Mouse (Mus musculus): Measurements from ENCODE around the gene Lmln.

The Lmln gene

GRCm38 (mm10) chr16:33061400-33061799 lies 921 bp upstream of the Lmln start:
- H3K4me1 ChIP-seq (replicated peaks; ENCODE audit: low read depth, low read length) = peaks cover 56% of the 10 kb centered on the region
- no peak for TF ChIP-seq NANOG (IDR thresholded peaks at IDR 0.05; ENCODE audit: borderline replicate concordance, low read length)
- TF ChIP-seq CTCF (conservative IDR thresholded peaks at IDR 0.05; ENCODE audit: low read length) = no peak
- peak overlapping the region; percentile 90 for H3K4me3 ChIP-seq (replicated peaks; ENCODE audit: low read length)
- peaks cover 8% of the 10 kb centered on the region for H3K27me3 ChIP-seq (ENCODE audit: insufficient read depth, low read length)
- peaks cover 51% of the 10 kb centered on the region for H3K36me3 ChIP-seq (ENCODE audit: insufficient read depth, low read length)
- no peaks in the 10 kb centered on the region for H3K9me3 ChIP-seq (ENCODE audit: low read length)

- Histone ChIP-seq H3K4me1 (replicated peaks; ENCODE audit: low read depth, low read length) (peaks cover 56% of the 10 kb centered on the region), H3K9me3 (ENCODE audit: low read length) (no peaks in the 10 kb centered on the region)
Observed at GRCm38 (mm10) chr16:33062682-33063131, 386 bp downstream of the Lmln start.

GRCm38 (mm10) chr16:33063267-33063666 lies 946 bp downstream of the Lmln start:
- Histone ChIP-seq H3K4me3 (replicated peaks; ENCODE audit: low read length) (peak overlapping the region; percentile 90), H3K9me3 (ENCODE audit: low read length) (no peaks in the 10 kb centered on the region), H3K27me3 (ENCODE audit: insufficient read depth, low read length) (peaks cover 8% of the 10 kb centered on the region), H3K4me1 (replicated peaks; ENCODE audit: low read depth, low read length) (peaks cover 53% of the 10 kb centered on the region), H3K36me3 (ENCODE audit: insufficient read depth, low read length) (peaks cover 52% of the 10 kb centered on the region)
- TF ChIP-seq CTCF (conservative IDR thresholded peaks at IDR 0.05; ENCODE audit: low read length) (no peak), NANOG (IDR thresholded peaks at IDR 0.05; ENCODE audit: borderline replicate concordance, low read length) (no peak), POU5F1 (IDR thresholded peaks at IDR 0.05; ENCODE audit: borderline replicate concordance, low read length) (no peak)

More at GRCm38 (mm10) chr16:33062682-33063131, 386 bp downstream of the Lmln start:
- H3K36me3 ChIP-seq (ENCODE audit: insufficient read depth, low read length) = peaks cover 52% of the 10 kb centered on the region
- peak overlapping the region; percentile 90 for H3K4me3 ChIP-seq (replicated peaks; ENCODE audit: low read length)
- no peak for TF ChIP-seq POU5F1 (IDR thresholded peaks at IDR 0.05; ENCODE audit: borderline replicate concordance, low read length)
- peaks cover 8% of the 10 kb centered on the region for H3K27me3 ChIP-seq (ENCODE audit: insufficient read depth, low read length)

GRCm38 (mm10) chr16:33064636-33065035 lies 2.3 kb downstream of the Lmln start:
- peaks cover 40% of the 10 kb centered on the region for H3K4me1 ChIP-seq (replicated peaks; ENCODE audit: low read depth, low read length)
- H3K27me3 ChIP-seq (ENCODE audit: insufficient read depth, low read length) = peaks cover 8% of the 10 kb centered on the region
- H3K9me3 ChIP-seq (ENCODE audit: low read length) = no peaks in the 10 kb centered on the region
- peaks cover 44% of the 10 kb centered on the region for H3K36me3 ChIP-seq (ENCODE audit: insufficient read depth, low read length)
- H3K4me3 ChIP-seq (replicated peaks; ENCODE audit: low read length) = no peak overlapping the region
- no peak for TF ChIP-seq NANOG (IDR thresholded peaks at IDR 0.05; ENCODE audit: borderline replicate concordance, low read length)
- TF ChIP-seq CTCF (conservative IDR thresholded peaks at IDR 0.05; ENCODE audit: low read length) = no peak
- no peak for TF ChIP-seq POU5F1 (IDR thresholded peaks at IDR 0.05; ENCODE audit: borderline replicate concordance, low read length)

- peaks cover 54% of the 10 kb centered on the region for H3K36me3 ChIP-seq (ENCODE audit: insufficient read depth, low read length)
- no peak overlapping the region for H3K4me3 ChIP-seq (replicated peaks; ENCODE audit: low read length)
- no peaks in the 10 kb centered on the region for H3K9me3 ChIP-seq (ENCODE audit: low read length)
- TF ChIP-seq CTCF (conservative IDR thresholded peaks at IDR 0.05; ENCODE audit: low read length) (no peak), POU5F1 (IDR thresholded peaks at IDR 0.05; ENCODE audit: borderline replicate concordance, low read length) (no peak), NANOG (IDR thresholded peaks at IDR 0.05; ENCODE audit: borderline replicate concordance, low read length) (no peak)
- no peaks in the 10 kb centered on the region for H3K27me3 ChIP-seq (ENCODE audit: insufficient read depth, low read length)
- H3K4me1 ChIP-seq (replicated peaks; ENCODE audit: low read depth, low read length) = peaks cover 18% of the 10 kb centered on the region
Observed at GRCm38 (mm10) chr16:33070928-33071327, 8.6 kb downstream of the Lmln start.

- Histone ChIP-seq H3K4me1 (replicated peaks; ENCODE audit: low read depth, low read length) (peaks cover 21% of the 10 kb centered on the region), H3K4me3 (replicated peaks; ENCODE audit: low read length) (no peak overlapping the region), H3K36me3 (ENCODE audit: insufficient read depth, low read length) (peaks cover 46% of the 10 kb centered on the region), H3K27me3 (ENCODE audit: insufficient read depth, low read length) (no peaks in the 10 kb centered on the region), H3K9me3 (ENCODE audit: low read length) (no peaks in the 10 kb centered on the region)
- TF ChIP-seq POU5F1 (IDR thresholded peaks at IDR 0.05; ENCODE audit: borderline replicate concordance, low read length) (no peak), CTCF (conservative IDR thresholded peaks at IDR 0.05; ENCODE audit: low read length) (no peak), NANOG (IDR thresholded peaks at IDR 0.05; ENCODE audit: borderline replicate concordance, low read length) (no peak)
Observed at GRCm38 (mm10) chr16:33072871-33073557, 10.7 kb downstream of the Lmln start.

- peaks cover 35% of the 10 kb centered on the region for H3K4me1 ChIP-seq (replicated peaks; ENCODE audit: low read depth, low read length)
- H3K27me3 ChIP-seq (ENCODE audit: insufficient read depth, low read length) = no peaks in the 10 kb centered on the region
- no peaks in the 10 kb centered on the region for H3K9me3 ChIP-seq (ENCODE audit: low read length)
- H3K36me3 ChIP-seq (ENCODE audit: insufficient read depth, low read length) = peaks cover 34% of the 10 kb centered on the region
- H3K4me3 ChIP-seq (replicated peaks; ENCODE audit: low read length) = no peak overlapping the region
- TF ChIP-seq POU5F1 (IDR thresholded peaks at IDR 0.05; ENCODE audit: borderline replicate concordance, low read length) (no peak), CTCF (conservative IDR thresholded peaks at IDR 0.05; ENCODE audit: low read length) (no peak), NANOG (IDR thresholded peaks at IDR 0.05; ENCODE audit: borderline replicate concordance, low read length) (no peak)
Observed at GRCm38 (mm10) chr16:33074967-33075366, 12.6 kb downstream of the Lmln start.

- H3K27me3 ChIP-seq (ENCODE audit: insufficient read depth, low read length) = no peaks in the 10 kb centered on the region
- peaks cover 31% of the 10 kb centered on the region for H3K36me3 ChIP-seq (ENCODE audit: insufficient read depth, low read length)
- H3K4me3 ChIP-seq (replicated peaks; ENCODE audit: low read length) = no peak overlapping the region
- H3K4me1 ChIP-seq (replicated peaks; ENCODE audit: low read depth, low read length) = peaks cover 32% of the 10 kb centered on the region
- H3K9me3 ChIP-seq (ENCODE audit: low read length) = no peaks in the 10 kb centered on the region
- TF ChIP-seq POU5F1 (IDR thresholded peaks at IDR 0.05; ENCODE audit: borderline replicate concordance, low read length) (no peak), CTCF (conservative IDR thresholded peaks at IDR 0.05; ENCODE audit: low read length) (no peak), NANOG (IDR thresholded peaks at IDR 0.05; ENCODE audit: borderline replicate concordance, low read length) (no peak)
Observed at GRCm38 (mm10) chr16:33076078-33076477, 13.8 kb downstream of the Lmln start.
